Comparison of ENCODE assay signal across 27 mouse cellular contexts in genomic region chr3:134115007-134115406, GRCm38 (mm10).
DNase-seq lines count a peak whose midpoint lies in the region; ATAC-seq lines count a peak whose summit lies in the region.
"Had no signal": no experiment of that assay in that cellular context is flagged by ENCODE, and none has a peak within 500 bp of the region (broad histone marks: within the 10 kb centered on the region; RNA-seq: fewer than 3 reads in every experiment).

No protein-coding gene starts in this region.

- no peak overlapping the region for H3K4me2 ChIP-seq in forebrain, embryonic 12.5 days
- H3K4me2 ChIP-seq in hindbrain, embryonic 11.5 days (replicated peaks; ENCODE audit: low read depth, low read length), result no peak overlapping the region
- no peak overlapping the region for H3K4me2 ChIP-seq in hindbrain, embryonic 14.5 days (replicated peaks)
- H3K4me2 ChIP-seq in midbrain, embryonic 13.5 days (replicated peaks), result no peak overlapping the region
- H3K4me2 ChIP-seq in neural tube, embryonic 12.5 days (replicated peaks), result no peak overlapping the region
- H3K4me2 ChIP-seq: embryonic facial prominence, embryonic 13.5 days; forebrain, embryonic 15.5 days; heart, embryonic 13.5 days; hindbrain, embryonic 13.5 days had no signal

- no peak for DNase-seq in forebrain, embryonic 10.5 days (ENCODE audit: extremely low spot score, low spot score)
- DNase-seq in hindbrain, embryonic 11.5 days (ENCODE audit: low spot score), result no peak
- DNase-seq in hindbrain, embryonic 14.5 days (ENCODE audit: low spot score), result no peak
- no peak for DNase-seq in midbrain, embryonic 10.5 days (ENCODE audit: low spot score)
- no peak for DNase-seq in neural tube, embryonic 10.5 days (ENCODE audit: extremely low spot score, low spot score)
- DNase-seq: adrenal gland, adult 8-10 months; adrenal gland, postnatal 25 days; cerebellum, adult 11-12 months; cerebellum, adult 8-10 months; cerebellum, postnatal 10 days; cerebellum, postnatal 36 days; gastrocnemius, postnatal 10 days; gastrocnemius, postnatal 36 days; heart, adult 2 months; heart, postnatal 14 days; heart, postnatal 4 days had no signal

- H3K4me3 ChIP-seq in forebrain, embryonic 10.5 days, result no peak overlapping the region
- no peak overlapping the region for H3K4me3 ChIP-seq in forebrain, embryonic 12.5 days (replicated peaks)
- no peak overlapping the region for H3K4me3 ChIP-seq in hindbrain, embryonic 11.5 days (ENCODE audit: low read depth, low read length)
- no peak overlapping the region for H3K4me3 ChIP-seq in hindbrain, embryonic 14.5 days (replicated peaks; ENCODE audit: low read length)
- no peak overlapping the region for H3K4me3 ChIP-seq in midbrain, embryonic 10.5 days
- H3K4me3 ChIP-seq in midbrain, embryonic 13.5 days (replicated peaks), result no peak overlapping the region
- H3K4me3 ChIP-seq in neural tube, embryonic 12.5 days, result no peak overlapping the region
- H3K4me3 ChIP-seq: embryonic facial prominence, embryonic 10.5 days; embryonic facial prominence, embryonic 13.5 days; erythroblast, embryonic 14.5 days; forebrain, embryonic 15.5 days; heart, adult 2 months; heart, embryonic 10.5 days; heart, embryonic 13.5 days; hindbrain, embryonic 13.5 days had no signal

- H3K27me3 ChIP-seq in forebrain, embryonic 10.5 days (ENCODE audit: poor library complexity, severe bottlenecking), result no peaks in the 10 kb centered on the region
- no peaks in the 10 kb centered on the region for H3K27me3 ChIP-seq in forebrain, embryonic 12.5 days
- no peaks in the 10 kb centered on the region for H3K27me3 ChIP-seq in hindbrain, embryonic 11.5 days (ENCODE audit: control insufficient read depth, insufficient read depth, low read length)
- H3K27me3 ChIP-seq in hindbrain, embryonic 14.5 days (ENCODE audit: control insufficient read depth, insufficient read depth, low read length), result no peaks in the 10 kb centered on the region
- H3K27me3 ChIP-seq in midbrain, embryonic 10.5 days (ENCODE audit: low read depth, poor library complexity, severe bottlenecking), result no peaks in the 10 kb centered on the region
- H3K27me3 ChIP-seq in midbrain, embryonic 13.5 days, result no peaks in the 10 kb centered on the region
- H3K27me3 ChIP-seq in neural tube, embryonic 12.5 days (replicated peaks), result no peaks in the 10 kb centered on the region
- H3K27me3 ChIP-seq: embryonic facial prominence, embryonic 13.5 days; forebrain, embryonic 15.5 days; heart, embryonic 13.5 days; hindbrain, embryonic 13.5 days had no signal

- H3K9ac ChIP-seq in forebrain, embryonic 12.5 days, result no peak overlapping the region
- H3K9ac ChIP-seq in hindbrain, embryonic 11.5 days (ENCODE audit: low read depth, low read length), result no peak overlapping the region
- no peak overlapping the region for H3K9ac ChIP-seq in hindbrain, embryonic 14.5 days
- no peak overlapping the region for H3K9ac ChIP-seq in midbrain, embryonic 13.5 days (replicated peaks)
- no peak overlapping the region for H3K9ac ChIP-seq in neural tube, embryonic 12.5 days
- H3K9ac ChIP-seq: embryonic facial prominence, embryonic 13.5 days; forebrain, embryonic 15.5 days; heart, embryonic 13.5 days; hindbrain, embryonic 13.5 days had no signal

- 95% methylated on average over 4 of the region's 4 CpGs for WGBS in forebrain, embryonic 10.5 days
- 93% methylated on average over 4 of the region's 4 CpGs for WGBS in forebrain, embryonic 12.5 days
- 92% methylated on average over 4 of the region's 4 CpGs for WGBS in hindbrain, embryonic 11.5 days
- WGBS in hindbrain, embryonic 14.5 days, result 92% methylated on average over 4 of the region's 4 CpGs
- 96% methylated on average over 4 of the region's 4 CpGs for WGBS in midbrain, embryonic 10.5 days
- WGBS in midbrain, embryonic 13.5 days, result 95% methylated on average over 4 of the region's 4 CpGs
- WGBS in neural tube, embryonic 12.5 days, result 88% methylated on average over 4 of the region's 4 CpGs

- H3K27ac ChIP-seq in forebrain, embryonic 10.5 days, result peak overlapping the region; percentile 41; the same call in 1 of the 2 replicates
- no peak overlapping the region for H3K27ac ChIP-seq in forebrain, embryonic 12.5 days
- H3K27ac ChIP-seq in hindbrain, embryonic 11.5 days (ENCODE audit: low read depth, low read length), result no peak overlapping the region
- H3K27ac ChIP-seq in hindbrain, embryonic 14.5 days, result no peak overlapping the region
- peak overlapping the region; percentile 46; the same call in 1 of the 2 replicates for H3K27ac ChIP-seq in midbrain, embryonic 10.5 days (replicated peaks)
- H3K27ac ChIP-seq in midbrain, embryonic 13.5 days, result no peak overlapping the region
- H3K27ac ChIP-seq in neural tube, embryonic 12.5 days, result no peak overlapping the region
- H3K27ac ChIP-seq: embryonic facial prominence, embryonic 10.5 days; embryonic facial prominence, embryonic 13.5 days; forebrain, embryonic 15.5 days; heart, adult 2 months; heart, embryonic 10.5 days; heart, embryonic 13.5 days; hindbrain, embryonic 13.5 days had no signal

- H3K36me3 ChIP-seq in forebrain, embryonic 10.5 days (replicated peaks), result no peaks in the 10 kb centered on the region
- H3K36me3 ChIP-seq in forebrain, embryonic 12.5 days (replicated peaks), result no peaks in the 10 kb centered on the region
- H3K36me3 ChIP-seq in hindbrain, embryonic 11.5 days (ENCODE audit: control insufficient read depth, insufficient read depth, low read length), result no peaks in the 10 kb centered on the region
- H3K36me3 ChIP-seq in hindbrain, embryonic 14.5 days (replicated peaks; ENCODE audit: control insufficient read depth, insufficient read depth), result no peaks in the 10 kb centered on the region
- no peaks in the 10 kb centered on the region for H3K36me3 ChIP-seq in midbrain, embryonic 10.5 days
- no peaks in the 10 kb centered on the region for H3K36me3 ChIP-seq in midbrain, embryonic 13.5 days
- no peaks in the 10 kb centered on the region for H3K36me3 ChIP-seq in neural tube, embryonic 12.5 days
- H3K36me3 ChIP-seq: embryonic facial prominence, embryonic 10.5 days; embryonic facial prominence, embryonic 13.5 days; forebrain, embryonic 15.5 days; heart, embryonic 10.5 days; heart, embryonic 13.5 days; hindbrain, embryonic 13.5 days had no signal

- no peak for ATAC-seq in forebrain, embryonic 12.5 days (ENCODE audit: low FRiP score)
- peak; percentile 53; the same call in 1 of the 2 replicates for ATAC-seq in hindbrain, embryonic 11.5 days (ENCODE audit: low FRiP score)
- ATAC-seq in hindbrain, embryonic 14.5 days (ENCODE audit: low FRiP score), result no peak
- no peak for ATAC-seq in midbrain, embryonic 13.5 days
- peak; percentile 68 for ATAC-seq in neural tube, embryonic 12.5 days (ENCODE audit: low FRiP score, low read depth)
- ATAC-seq: activated CD4-positive, CD25-positive, alpha-beta regulatory T cell, adult 4 months had no signal

- peaks cover 22% of the 10 kb centered on the region for H3K4me1 ChIP-seq in forebrain, embryonic 10.5 days
- H3K4me1 ChIP-seq in forebrain, embryonic 12.5 days, result peaks cover 9% of the 10 kb centered on the region
- H3K4me1 ChIP-seq in hindbrain, embryonic 11.5 days (replicated peaks; ENCODE audit: control insufficient read depth, insufficient read depth, low read length), result no peaks in the 10 kb centered on the region; the same call in 1 of the 2 replicates
- no peaks in the 10 kb centered on the region for H3K4me1 ChIP-seq in hindbrain, embryonic 14.5 days (replicated peaks; ENCODE audit: control insufficient read depth, insufficient read depth, low read length)
- H3K4me1 ChIP-seq in midbrain, embryonic 10.5 days, result peaks cover 12% of the 10 kb centered on the region
- H3K4me1 ChIP-seq in midbrain, embryonic 13.5 days (replicated peaks), result peaks cover 10% of the 10 kb centered on the region; the same call in 1 of the 2 replicates
- peaks cover 11% of the 10 kb centered on the region; the same call in 1 of the 2 replicates for H3K4me1 ChIP-seq in neural tube, embryonic 12.5 days
- H3K4me1 ChIP-seq: embryonic facial prominence, embryonic 13.5 days; forebrain, embryonic 15.5 days; heart, embryonic 10.5 days; heart, embryonic 13.5 days had no signal

- H3K9me3 ChIP-seq in forebrain, embryonic 10.5 days, result no peaks in the 10 kb centered on the region
- no peaks in the 10 kb centered on the region for H3K9me3 ChIP-seq in forebrain, embryonic 12.5 days
- no peaks in the 10 kb centered on the region for H3K9me3 ChIP-seq in hindbrain, embryonic 11.5 days (ENCODE audit: control insufficient read depth, low read length)
- H3K9me3 ChIP-seq in hindbrain, embryonic 14.5 days (ENCODE audit: control insufficient read depth, low read length), result no peaks in the 10 kb centered on the region
- H3K9me3 ChIP-seq in midbrain, embryonic 10.5 days (replicated peaks), result no peaks in the 10 kb centered on the region
- H3K9me3 ChIP-seq in midbrain, embryonic 13.5 days, result no peaks in the 10 kb centered on the region
- no peaks in the 10 kb centered on the region for H3K9me3 ChIP-seq in neural tube, embryonic 12.5 days
- H3K9me3 ChIP-seq: embryonic facial prominence, embryonic 10.5 days; embryonic facial prominence, embryonic 13.5 days; forebrain, embryonic 15.5 days; heart, embryonic 10.5 days; heart, embryonic 13.5 days; hindbrain, embryonic 13.5 days had no signal

Comparison
In these comparisons a context has a peak if more than half of its experiments do, and no peak if none do; other contexts are left out.
1. H3K27ac ChIP-seq: peak in forebrain, embryonic 10.5 days (single experiment) and midbrain, embryonic 10.5 days (single experiment); none in forebrain, embryonic 12.5 days (single experiment), hindbrain, embryonic 11.5 days (single experiment), hindbrain, embryonic 14.5 days (single experiment), midbrain, embryonic 13.5 days (single experiment) and neural tube, embryonic 12.5 days (single experiment).
2. ATAC-seq: peak in hindbrain, embryonic 11.5 days (single experiment) and neural tube, embryonic 12.5 days (single experiment); none in forebrain, embryonic 12.5 days (single experiment), hindbrain, embryonic 14.5 days (single experiment) and midbrain, embryonic 13.5 days (single experiment).